Mouse (Mus musculus) kidney, postnatal 10 days (tissue): ENCODE results near the gene Gng8.

Experiments
- DNase-seq: peaks from one replicate; pipeline ENCODE4 v3.0.0; 2021; ENCODE audit warnings: mixed read lengths

The Gng8 gene

GRCm38 (mm10) chr7:16930850-16931249 lies 39.3 kb downstream of the Gng8 start:
- DNase-seq: peak; percentile 85

- DNase-seq: peak; percentile 91
Measured at GRCm38 (mm10) chr7:16931968-16932627, 40.5 kb downstream of the Gng8 start.

GRCm38 (mm10) chr7:16932704-16933577 lies 41.4 kb downstream of the Gng8 start:
- peak; percentile 80 for DNase-seq

- DNase-seq: peak; percentile 34
Measured at GRCm38 (mm10) chr7:16937312-16937711, 45.7 kb downstream of the Gng8 start.

- DNase-seq: no peak
Measured at GRCm38 (mm10) chr7:16938117-16938791, 46.7 kb downstream of the Gng8 start.

GRCm38 (mm10) chr7:16940292-16940691 lies 48.7 kb downstream of the Gng8 start:
- DNase-seq: peak; percentile 52

- no peak for DNase-seq
Measured at GRCm38 (mm10) chr7:16942861-16943260, 51.3 kb downstream of the Gng8 start.

- DNase-seq: peak; percentile 92
Measured at GRCm38 (mm10) chr7:16944061-16944807, 52.6 kb downstream of the Gng8 start, which contains the start of gene Pnmal2. Pnmal2 (plus strand) TSS chr7:16944682.

GRCm38 (mm10) chr7:16944808-16945315 lies 53.3 kb downstream of the Gng8 start:
- no peak for DNase-seq
